Mouse (Mus musculus) stomach, postnatal 0 days (tissue): ENCODE measurements around the gene Ankrd2. TPM values are rescaled to one million over a fixed set of nuclear protein-coding genes. Genes with fewer than 3 reads are reported as not detected.

Experiments used
- ATAC-seq: fragments of 200-750 bp; cut with Nextera tagmentation; 2 replicates; pipeline ENCODE4 v1.8.0; 2017; ENCODE audit not compliant: low FRiP score, low TSS enrichment
- DNase-seq: peaks from one replicate; pipeline ENCODE4 v3.0.0-alpha.2; 2016; ENCODE audit warnings: low spot score
- H3K27ac ChIP-seq: fragments of 300-500 bp; sonication (generic); replicated peaks from 2 replicates; pipeline ENCODE4 v1.5.1; 2014; ENCODE audit warnings: mild to moderate bottlenecking, control low read depth
- H3K27me3 ChIP-seq: fragments of 300-500 bp; sonication (generic); 2 replicates; pipeline ENCODE4 v1.6.1; 2014; ENCODE audit warnings: low read length; ENCODE audit not compliant: control insufficient read depth, insufficient read depth
- H3K36me3 ChIP-seq: fragments of 300-500 bp; sonication (generic); 2 replicates; pipeline ENCODE4 v1.6.1; 2014; ENCODE audit warnings: low read length, mixed read lengths; ENCODE audit not compliant: control insufficient read depth, insufficient read depth
- H3K4me1 ChIP-seq: fragments of 300-500 bp; sonication (generic); replicated peaks from 2 replicates; pipeline ENCODE4 v1.6.1; 2014; ENCODE audit warnings: antibody characterized with exemption; ENCODE audit not compliant: control insufficient read depth, insufficient read depth
- H3K4me2 ChIP-seq: fragments of 300-500 bp; sonication (generic); replicated peaks from 2 replicates; pipeline ENCODE4 v1.6.1; 2014; ENCODE audit warnings: low read depth, mild to moderate bottlenecking, control low read depth, moderate library complexity
- H3K4me3 ChIP-seq: fragments of 300-500 bp; sonication (generic); 2 replicates; pipeline ENCODE4 v1.5.1; 2014; ENCODE audit warnings: low read depth, low read length, control low read depth
- H3K9ac ChIP-seq: fragments of 300-500 bp; sonication (generic); 2 replicates; pipeline ENCODE4 v1.6.1; 2014; ENCODE audit warnings: mild to moderate bottlenecking, low read length, control low read depth, mixed read lengths
- H3K9me3 ChIP-seq: fragments of 300-500 bp; sonication (generic); 2 replicates; pipeline ENCODE4 v1.6.1; 2016; ENCODE audit warnings: low read length; ENCODE audit not compliant: control insufficient read depth
- CTCF ChIP-seq: IDR thresholded peaks from 2 replicates; pipeline ENCODE4 v1.5.1; 2016; ENCODE audit warnings: antibody characterized with exemption, low read depth, mild to moderate bottlenecking, moderate library complexity
- EP300 ChIP-seq: optimal IDR thresholded peaks from 2 replicates; pipeline ENCODE3; 2016; ENCODE audit warnings: antibody characterized with exemption
- WGBS: fragments of 180-500 bp; shearing (Covaris S2); extraction: QIAGEN DNeasy Blood & Tissue Kit; methylation state at CpG from one replicate; pipeline ENCODE4 v1.1.7; 2014; 5-methylcytosine and 5-hydroxymethylcytosine counted together
- polyA plus RNA-seq: library from polyadenylated mRNA; unstranded; fragments of >200 nt; fragmentation: Nextera tagmentation; extraction: Ambion mirVana; gene quantifications from 2 replicates; pipeline ENCODE4 v1.2.1, GENCODE M21; 2015

The Ankrd2 gene
- polyA plus RNA-seq, 1 experiment from 2014 or later: 0.11 TPM

DNA sequence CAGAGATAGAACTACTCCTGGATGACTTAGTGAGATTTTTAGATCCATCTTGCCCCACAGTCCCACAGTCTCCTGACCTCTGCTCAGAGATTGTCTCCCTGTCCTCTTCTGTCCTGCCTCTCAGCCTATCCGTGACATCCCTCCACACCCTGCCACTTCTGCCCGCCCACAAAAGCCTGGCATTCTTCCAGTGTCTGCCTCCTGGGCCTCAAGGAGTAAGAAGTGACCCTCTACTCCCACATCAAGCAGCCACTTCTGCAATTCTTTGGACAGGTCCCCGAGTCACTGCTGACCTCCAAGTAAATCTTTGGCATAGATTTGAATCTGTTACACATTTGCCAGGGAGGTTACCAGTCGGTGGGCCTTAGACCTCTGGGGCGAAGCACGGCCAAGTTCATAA lies 18.5 kb downstream of the Ankrd2 start:
- TF ChIP-seq CTCF (no peak), EP300 (no peak)

DNA sequence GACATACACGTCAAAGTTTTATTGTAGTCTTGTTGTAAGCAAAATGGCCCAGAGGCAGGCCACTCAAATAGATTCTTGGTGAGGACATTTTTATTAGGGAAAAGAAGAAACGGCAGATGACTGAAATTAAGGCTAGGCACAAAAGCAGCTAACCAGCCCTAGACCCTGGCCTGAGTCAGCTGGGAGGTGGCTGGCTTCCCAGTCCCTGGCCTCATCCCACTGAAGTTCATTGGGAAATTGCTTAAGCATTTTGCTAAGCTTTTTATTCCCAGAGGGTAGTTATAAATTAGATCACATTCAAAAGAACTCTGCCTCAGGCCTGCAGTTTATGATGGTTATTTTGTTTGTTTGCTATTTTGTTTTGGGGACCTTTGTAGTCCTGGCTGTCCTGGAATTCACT lies 20.1 kb downstream of the Ankrd2 start:
- no peak overlapping the region for H3K4me2 ChIP-seq
- H3K9me3 ChIP-seq: no peaks in the 10 kb centered on the region
- H3K4me3 ChIP-seq: no peak overlapping the region
- 85% methylated on average over 2 of the region's 2 CpGs for WGBS
- H3K9ac ChIP-seq: no peak overlapping the region
- DNase-seq: no peak
- H3K27ac ChIP-seq: no peak overlapping the region
- H3K27me3 ChIP-seq: no peaks in the 10 kb centered on the region
- ATAC-seq: no peak
- H3K4me1 ChIP-seq: no peaks in the 10 kb centered on the region
- no peaks in the 10 kb centered on the region for H3K36me3 ChIP-seq
- TF ChIP-seq CTCF (no peak), EP300 (no peak)

More for the DNA sequence above, 18.5 kb downstream of the Ankrd2 start:
- no peak overlapping the region for H3K4me2 ChIP-seq
- H3K27ac ChIP-seq: no peak overlapping the region
- H3K4me3 ChIP-seq: no peak overlapping the region
- 76% methylated on average over 6 of the region's 6 CpGs for WGBS
- no peaks in the 10 kb centered on the region for H3K36me3 ChIP-seq
- no peak for DNase-seq
- H3K27me3 ChIP-seq: no peaks in the 10 kb centered on the region
- no peak for ATAC-seq
- no peaks in the 10 kb centered on the region for H3K4me1 ChIP-seq
- H3K9ac ChIP-seq: no peak overlapping the region
- no peaks in the 10 kb centered on the region for H3K9me3 ChIP-seq

DNA sequence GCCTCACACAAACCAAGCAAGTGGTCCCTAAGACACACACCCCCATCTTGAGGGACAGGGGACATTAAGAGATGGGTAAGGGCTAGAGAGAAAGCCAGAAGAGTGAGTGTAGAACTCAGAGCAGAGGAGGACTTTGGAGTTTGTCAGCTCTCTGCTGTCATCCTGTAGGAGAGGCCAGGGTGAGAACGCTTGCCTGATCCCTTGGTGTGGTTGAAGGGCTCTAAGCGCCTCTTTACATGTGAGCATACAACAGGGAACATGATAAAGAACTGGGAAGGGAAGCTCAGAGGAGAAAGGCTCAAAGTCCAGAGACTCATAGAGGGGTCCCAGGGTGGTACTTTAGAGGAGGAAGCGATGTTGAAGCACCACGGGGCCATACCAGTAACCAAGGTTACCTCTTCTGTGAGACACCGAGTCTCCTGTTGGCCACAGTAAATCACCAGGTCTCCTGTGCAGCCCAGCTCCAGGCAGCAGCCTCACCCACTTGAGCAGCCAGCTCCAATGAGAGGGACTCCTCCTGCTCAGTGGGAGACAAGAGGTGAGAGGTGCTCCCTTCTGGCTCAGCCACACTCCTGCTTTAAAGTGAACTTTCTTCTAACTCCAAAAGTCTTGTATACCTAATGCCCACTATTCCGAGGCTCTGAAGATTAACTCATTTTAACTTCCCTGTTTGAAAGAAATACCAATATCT lies 21.1 kb downstream of the Ankrd2 start:
- H3K4me1 ChIP-seq: no peaks in the 10 kb centered on the region
- no peak overlapping the region for H3K4me2 ChIP-seq
- WGBS: 82% methylated on average over 6 of the region's 6 CpGs
- no peak overlapping the region for H3K4me3 ChIP-seq
- H3K9ac ChIP-seq: no peak overlapping the region
- no peak for DNase-seq
- TF ChIP-seq CTCF (no peak), EP300 (no peak)
- no peak overlapping the region for H3K27ac ChIP-seq
- H3K36me3 ChIP-seq: no peaks in the 10 kb centered on the region
- no peak for ATAC-seq
- H3K27me3 ChIP-seq: no peaks in the 10 kb centered on the region
- H3K9me3 ChIP-seq: no peaks in the 10 kb centered on the region

DNA sequence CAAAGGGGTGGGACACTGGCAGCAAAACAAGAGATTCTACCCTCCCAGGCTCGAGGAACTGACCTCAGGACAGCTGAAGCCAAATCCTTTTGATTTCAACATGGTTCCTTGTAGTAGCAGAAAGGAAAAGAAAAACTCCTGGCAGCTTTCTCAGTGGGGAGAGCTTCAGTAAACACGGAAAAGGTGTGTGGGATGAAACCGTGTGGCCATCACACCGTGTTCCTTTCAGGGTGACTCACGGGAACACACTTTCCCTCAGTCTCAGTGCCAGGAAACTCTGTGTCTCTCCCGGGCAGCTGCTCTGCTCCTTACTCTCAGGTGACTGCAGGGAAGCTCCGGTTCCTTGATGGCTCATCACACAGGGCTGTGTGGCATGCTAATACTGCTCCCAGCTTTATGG lies 22.6 kb downstream of the Ankrd2 start:
- TF ChIP-seq CTCF: no peak
- no peak for TF ChIP-seq EP300
- Histone ChIP-seq H3K36me3 (no peaks in the 10 kb centered on the region), H3K9me3 (no peaks in the 10 kb centered on the region), H3K4me1 (no peaks in the 10 kb centered on the region), H3K9ac (no peak overlapping the region), H3K4me2 (no peak overlapping the region), H3K27me3 (no peaks in the 10 kb centered on the region), H3K27ac (no peak overlapping the region), H3K4me3 (no peak overlapping the region)
- 46% methylated on average over 7 of the region's 7 CpGs for WGBS
- peak; percentile 58; the same call in 1 of the 2 replicates for ATAC-seq
- DNase-seq: no peak

DNA sequence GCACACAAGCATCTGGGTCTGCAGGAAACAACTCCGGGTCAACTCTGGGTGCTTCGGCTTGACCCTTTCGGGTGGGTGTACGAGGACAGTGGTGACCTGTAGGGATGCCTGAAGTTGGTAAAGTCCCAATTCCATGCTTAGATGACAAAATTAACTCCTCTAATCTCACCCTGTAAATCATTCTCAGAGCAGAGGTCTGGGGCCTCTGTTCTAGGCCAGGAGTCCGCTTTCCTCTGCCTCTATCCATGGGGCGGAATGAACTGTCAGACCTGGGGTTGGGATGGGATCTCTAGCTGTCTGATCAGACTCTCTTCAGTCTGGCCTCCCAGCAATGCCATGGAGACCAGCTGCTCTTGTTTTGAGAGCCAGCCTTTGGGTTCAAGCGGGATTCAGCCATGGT lies 25.6 kb downstream of the Ankrd2 start:
- Histone ChIP-seq H3K36me3 (no peaks in the 10 kb centered on the region), H3K4me3 (no peak overlapping the region), H3K4me1 (no peaks in the 10 kb centered on the region), H3K27me3 (no peaks in the 10 kb centered on the region), H3K9me3 (no peaks in the 10 kb centered on the region), H3K9ac (no peak overlapping the region), H3K27ac (no peak overlapping the region), H3K4me2 (no peak overlapping the region)
- no peak for TF ChIP-seq CTCF
- WGBS: 92% methylated on average over 7 of the region's 7 CpGs
- DNase-seq (no peak), ATAC-seq (no peak)

DNA sequence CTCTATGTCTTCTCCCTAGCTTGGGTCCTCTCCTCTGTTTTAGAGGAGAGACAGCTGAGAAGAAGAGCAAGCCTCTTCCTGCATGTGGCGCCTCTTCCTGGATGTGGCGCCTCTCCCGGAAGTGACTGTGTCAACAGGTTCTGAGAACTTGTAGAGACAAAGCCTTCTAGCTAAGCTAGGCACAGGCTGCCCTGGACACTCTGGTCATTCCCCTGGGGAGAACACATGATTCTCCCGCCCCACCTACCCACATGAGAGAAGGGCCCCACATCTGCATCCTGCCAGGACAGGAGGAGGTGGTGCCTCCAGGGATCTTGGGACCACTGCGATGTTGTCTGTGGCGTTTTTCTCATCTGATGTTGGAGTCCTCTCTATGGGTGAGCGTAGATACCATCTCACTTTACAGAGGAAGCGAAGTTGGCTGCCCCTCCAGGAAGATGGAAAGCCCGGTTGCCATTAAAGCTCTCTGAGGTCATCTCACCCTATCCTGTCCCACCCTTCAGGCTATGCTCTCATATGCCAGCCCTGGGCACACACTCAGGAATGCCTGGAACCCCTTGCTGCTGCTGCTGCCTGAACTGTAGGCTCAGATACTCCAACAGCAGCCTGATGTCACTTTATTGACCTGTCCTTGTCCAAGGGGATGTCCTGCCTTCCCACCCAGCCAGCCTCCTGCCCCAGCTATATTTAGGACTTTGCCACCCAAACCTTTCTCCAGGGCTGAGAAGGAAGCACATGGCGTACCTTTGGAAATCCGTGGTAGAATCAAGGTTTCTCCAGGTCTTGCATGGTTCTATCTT lies 32.8 kb downstream of the Ankrd2 start:
- Histone ChIP-seq H3K4me3 (no peak overlapping the region), H3K4me2 (no peak overlapping the region), H3K27ac (no peak overlapping the region), H3K36me3 (no peaks in the 10 kb centered on the region), H3K27me3 (no peaks in the 10 kb centered on the region), H3K9ac (peak overlapping the region; percentile 13; the same call in 1 of the 2 replicates), H3K4me1 (no peaks in the 10 kb centered on the region), H3K9me3 (no peaks in the 10 kb centered on the region)
- DNase-seq: no peak
- ATAC-seq: no peak
- no peak for TF ChIP-seq CTCF
- TF ChIP-seq EP300: no peak
- 74% methylated on average over 11 of the region's 11 CpGs for whole genome bisulfite sequencing
